In genomic region chr11:100147566-100148353, GRCm38 (mm10) we compare ENCODE assay signal across 24 mouse cellular contexts. TPM values are rescaled to one million over a fixed set of nuclear protein-coding genes. Genes with fewer than 3 reads are reported as not detected.
A peak's percentile ranks its signal among the peaks of the same experiment; 100 is the strongest.
DNase-seq lines count a peak whose midpoint lies in the region; ATAC-seq lines count a peak whose summit lies in the region.
"Had no signal": no experiment of that assay in that cellular context is flagged by ENCODE, and none has a peak within 500 bp of the region (broad histone marks: within the 10 kb centered on the region; RNA-seq: fewer than 3 reads in every experiment).

No protein-coding gene starts in this region.

- peak; percentile 55 for DNase-seq in 3134 (ENCODE audit: extremely low read depth, insufficient read length, low spot score)
- DNase-seq in 416B (ENCODE audit: low read depth): peak; percentile 71
- DNase-seq in right cerebral cortex, postnatal 25 days: no peak
- DNase-seq in adrenal gland, adult 18-20 months (ENCODE audit: low spot score in 2 of 2): no peak
- DNase-seq: cerebellum, adult 8-10 months; heart, postnatal 14 days; lung, postnatal 10 days; thymus, postnatal 36 days had no signal

- 41% methylated on average over 5 of the region's 5 CpGs for WGBS in intestine, embryonic 15.5 days
- 45% methylated on average over 5 of the region's 5 CpGs for WGBS in stomach, embryonic 15.5 days

- H3K4me2 ChIP-seq in intestine, embryonic 15.5 days (replicated peaks): peak overlapping the region; percentile 17; the same call in 1 of the 2 replicates
- no peak overlapping the region for H3K4me2 ChIP-seq in stomach, embryonic 15.5 days
- H3K4me2 ChIP-seq: forebrain, embryonic 12.5 days; hindbrain, embryonic 12.5 days; midbrain, embryonic 13.5 days; neural tube, embryonic 13.5 days had no signal

- no peak overlapping the region for H3K9ac ChIP-seq in intestine, embryonic 15.5 days
- no peak overlapping the region for H3K9ac ChIP-seq in stomach, embryonic 15.5 days
- H3K9ac ChIP-seq: forebrain, embryonic 12.5 days; hindbrain, embryonic 12.5 days; liver, embryonic 14.5 days; midbrain, embryonic 13.5 days; neural tube, embryonic 13.5 days had no signal

- peak; percentile 24; the same call in 1 of the 2 replicates for ATAC-seq in intestine, embryonic 15.5 days
- ATAC-seq in stomach, embryonic 15.5 days (ENCODE audit: insufficient read depth, low FRiP score, low read depth): no peak
- ATAC-seq in cerebellum, adult (ENCODE audit: insufficient number of reproducible peaks, low FRiP score, low TSS enrichment): no peak
- ATAC-seq: midbrain, embryonic 13.5 days had no signal

- H3K4me3 ChIP-seq in intestine, embryonic 15.5 days (replicated peaks): no peak overlapping the region
- H3K4me3 ChIP-seq in stomach, embryonic 15.5 days (replicated peaks): no peak overlapping the region
- H3K4me3 ChIP-seq: forebrain, embryonic 12.5 days; hindbrain, embryonic 12.5 days; midbrain, embryonic 13.5 days; neural tube, embryonic 13.5 days had no signal

- H3K9me3 ChIP-seq in intestine, embryonic 15.5 days: no peaks in the 10 kb centered on the region
- H3K9me3 ChIP-seq in stomach, embryonic 15.5 days: no peaks in the 10 kb centered on the region
- H3K9me3 ChIP-seq: forebrain, embryonic 12.5 days; hindbrain, embryonic 12.5 days; midbrain, embryonic 13.5 days; neural tube, embryonic 13.5 days had no signal

- no peaks in the 10 kb centered on the region for H3K36me3 ChIP-seq in intestine, embryonic 15.5 days
- no peaks in the 10 kb centered on the region for H3K36me3 ChIP-seq in stomach, embryonic 15.5 days
- H3K36me3 ChIP-seq: forebrain, embryonic 12.5 days; G1E; hindbrain, embryonic 12.5 days; midbrain, embryonic 13.5 days; neural tube, embryonic 13.5 days had no signal

- H3K27ac ChIP-seq in intestine, embryonic 15.5 days: peak overlapping the region; percentile 61
- H3K27ac ChIP-seq in stomach, embryonic 15.5 days: peak overlapping the region; percentile 57; the same call in 1 of the 2 replicates
- H3K27ac ChIP-seq: forebrain, embryonic 12.5 days; hindbrain, embryonic 12.5 days; liver, embryonic 14.5 days; midbrain, embryonic 13.5 days; neural tube, embryonic 13.5 days had no signal

- peaks cover 11% of the 10 kb centered on the region for H3K27me3 ChIP-seq in intestine, embryonic 15.5 days (replicated peaks)
- H3K27me3 ChIP-seq in stomach, embryonic 15.5 days (replicated peaks): peaks cover 13% of the 10 kb centered on the region; the same call in 1 of the 2 replicates

- peaks cover 38% of the 10 kb centered on the region for H3K4me1 ChIP-seq in intestine, embryonic 15.5 days (replicated peaks)
- peaks cover 5% of the 10 kb centered on the region; the same call in 1 of the 2 replicates for H3K4me1 ChIP-seq in stomach, embryonic 15.5 days

RNA-seq across cellular contexts. Expression of gene Krt19, which starts 0.7 kb away (rescaled TPM):
- polyA plus RNA-seq in intestine, embryonic 15.5 days (2015; fragmentation: Nextera tagmentation; extraction: Ambion mirVana): 743 and 782 TPM in 2 replicates
- polyA plus RNA-seq in stomach, embryonic 15.5 days (2015; fragmentation: Nextera tagmentation; extraction: Ambion mirVana): 796 and 889 TPM in 2 replicates
- 1 to 10 TPM; 2.2 to 5.9 TPM for total RNA-seq in adrenal gland, adult 18-20 months (2021)
- total RNA-seq: G1E; granulocyte monocyte progenitor cell, adult 5-6 weeks; left cerebral cortex, postnatal 25 days; megakaryocyte progenitor cell, adult 5-6 weeks had no signal
- polyA plus RNA-seq: G1E had no signal

RNA-seq across cellular contexts. Expression of gene Krt15, which starts 12.0 kb away (rescaled TPM):
- polyA plus RNA-seq in intestine, embryonic 15.5 days (2015; fragmentation: Nextera tagmentation; extraction: Ambion mirVana): 4.7 and 5.9 TPM in 2 replicates
- polyA plus RNA-seq in stomach, embryonic 15.5 days (2015; fragmentation: Nextera tagmentation; extraction: Ambion mirVana): 698 and 1,006 TPM in 2 replicates
- not detected for total RNA-seq in adrenal gland, adult 18-20 months (2021)
- total RNA-seq: G1E; gastrocnemius, adult 8-10 months; granulocyte monocyte progenitor cell, adult 5-6 weeks; left cerebral cortex, postnatal 25 days; megakaryocyte progenitor cell, adult 5-6 weeks had no signal
- polyA plus RNA-seq: G1E had no signal

RNA-seq across cellular contexts. Expression of gene Krt13, which starts 26.4 kb away (rescaled TPM):
- polyA plus RNA-seq in intestine, embryonic 15.5 days (2015; fragmentation: Nextera tagmentation; extraction: Ambion mirVana): 0.50 and 0.58 TPM in 2 replicates
- polyA plus RNA-seq in stomach, embryonic 15.5 days (2015; fragmentation: Nextera tagmentation; extraction: Ambion mirVana): 397 and 779 TPM in 2 replicates
- not detected for total RNA-seq in adrenal gland, adult 18-20 months (2021)
- total RNA-seq: gastrocnemius, adult 8-10 months; granulocyte monocyte progenitor cell, adult 5-6 weeks; heart, postnatal 14 days; layer of hippocampus, postnatal 25 days; left cerebral cortex, postnatal 25 days; megakaryocyte progenitor cell, adult 5-6 weeks had no signal
- polyA plus RNA-seq: forebrain, embryonic 12.5 days; G1E; hindbrain, embryonic 12.5 days; kidney, embryonic 14.5 days; neural tube, embryonic 13.5 days had no signal

RNA-seq across cellular contexts. Expression of gene Krt36, which starts 42.3 kb away (rescaled TPM):
- not detected in 2 replicates for polyA plus RNA-seq in intestine, embryonic 15.5 days (2015; fragmentation: Nextera tagmentation; extraction: Ambion mirVana)
- 0.13 and 0.37 TPM in 2 replicates for polyA plus RNA-seq in stomach, embryonic 15.5 days (2015; fragmentation: Nextera tagmentation; extraction: Ambion mirVana)
- under 1 TPM; 0.43 to 0.51 TPM for total RNA-seq in adrenal gland, adult 18-20 months (2021)
- total RNA-seq: G1E; gastrocnemius, adult 8-10 months; layer of hippocampus, postnatal 25 days; left cerebral cortex, postnatal 25 days; megakaryocyte progenitor cell, adult 5-6 weeks had no signal
- polyA plus RNA-seq: forebrain, embryonic 12.5 days; G1E; hindbrain, embryonic 12.5 days; liver, embryonic 14.5 days; midbrain, embryonic 13.5 days; neural tube, embryonic 13.5 days had no signal

RNA-seq across cellular contexts. Expression of gene Krt9, which starts 45.3 kb away (rescaled TPM):
- not detected in 2 replicates for polyA plus RNA-seq in intestine, embryonic 15.5 days (2015; fragmentation: Nextera tagmentation; extraction: Ambion mirVana)
- polyA plus RNA-seq in stomach, embryonic 15.5 days (2015; fragmentation: Nextera tagmentation; extraction: Ambion mirVana): not detected in 2 replicates
- not detected for total RNA-seq in adrenal gland, adult 18-20 months (2021)
- total RNA-seq: G1E; gastrocnemius, adult 8-10 months; granulocyte monocyte progenitor cell, adult 5-6 weeks; heart, postnatal 14 days; megakaryocyte progenitor cell, adult 5-6 weeks had no signal
- polyA plus RNA-seq: forebrain, embryonic 12.5 days; G1E; kidney, embryonic 14.5 days; large intestine, adult 2 months; liver, embryonic 14.5 days; midbrain, embryonic 13.5 days; neural tube, embryonic 13.5 days had no signal

Comparison
In these comparisons a context has a peak if more than half of its experiments do, and no peak if none do; other contexts are left out.
1. DNase-seq: peak in 3134 (single experiment) and 416B (single experiment); none in right cerebral cortex, postnatal 25 days (single experiment) and adrenal gland, adult 18-20 months (0 of 2).
2. RNA of gene Krt15, which starts 12.0 kb away (polyA plus RNA-seq): 698 to 1,006 TPM in stomach, embryonic 15.5 days; 4.7 to 5.9 TPM in intestine, embryonic 15.5 days; every median in the first group is over 100 times any median in the second.
3. RNA of gene Krt13, which starts 26.4 kb away (polyA plus RNA-seq): 397 to 779 TPM in stomach, embryonic 15.5 days; 0.50 to 0.58 TPM in intestine, embryonic 15.5 days; every median in the first group is over 100 times any median in the second.